Mouse (Mus musculus): ENCODE results near the gene Azin2. TPM values are rescaled to one million over a fixed set of nuclear protein-coding genes. Genes with fewer than 3 reads are reported as not detected.

Gene Azin2
- polyA plus RNA-seq, 1 experiment from 2014 or later, result 14.9 TPM

GRCm38 (mm10) chr4:128917119-128917518, 45.1 kb downstream of the Azin2 start:
- no peak overlapping the region for H3K9ac ChIP-seq (ENCODE audit: low read length)
- no peak for DNase-seq (ENCODE audit: low spot score)
- H3K27me3 ChIP-seq (ENCODE audit: control insufficient read depth, insufficient read depth, low read length), result no peaks in the 10 kb centered on the region
- H3K4me1 ChIP-seq (ENCODE audit: control insufficient read depth, insufficient read depth, low read length), result no peaks in the 10 kb centered on the region
- 69% methylated on average over 3 of the region's 3 CpGs for WGBS
- no peak overlapping the region for H3K4me3 ChIP-seq (ENCODE audit: low read depth, low read length)
- H3K36me3 ChIP-seq (ENCODE audit: control insufficient read depth, insufficient read depth, low read length), result no peaks in the 10 kb centered on the region
- H3K9me3 ChIP-seq (ENCODE audit: control insufficient read depth, low read length), result no peaks in the 10 kb centered on the region
- ATAC-seq (ENCODE audit: insufficient number of reproducible peaks, low FRiP score, low TSS enrichment, low read depth), result no peak
- no peak overlapping the region for H3K27ac ChIP-seq (replicated peaks; ENCODE audit: low read depth, low read length)
- H3K4me2 ChIP-seq (ENCODE audit: low read depth, severe bottlenecking), result no peak overlapping the region

GRCm38 (mm10) chr4:128913794-128914193, 48.4 kb downstream of the Azin2 start:
- Histone ChIP-seq H3K9ac (ENCODE audit: low read length) (no peak overlapping the region), H3K27ac (replicated peaks; ENCODE audit: low read depth, low read length) (no peak overlapping the region), H3K4me3 (ENCODE audit: low read depth, low read length) (no peak overlapping the region), H3K27me3 (ENCODE audit: control insufficient read depth, insufficient read depth, low read length) (no peaks in the 10 kb centered on the region), H3K4me2 (ENCODE audit: low read depth, severe bottlenecking) (no peak overlapping the region), H3K9me3 (ENCODE audit: control insufficient read depth, low read length) (no peaks in the 10 kb centered on the region), H3K4me1 (ENCODE audit: control insufficient read depth, insufficient read depth, low read length) (no peaks in the 10 kb centered on the region), H3K36me3 (ENCODE audit: control insufficient read depth, insufficient read depth, low read length) (peaks cover 2% of the 10 kb centered on the region; the same call in 1 of the 2 replicates)
- 18% methylated on average over 4 of the region's 4 CpGs for WGBS
- DNase-seq (ENCODE audit: low spot score) (peak; percentile 79), ATAC-seq (ENCODE audit: insufficient number of reproducible peaks, low FRiP score, low TSS enrichment, low read depth) (no peak)

DNA sequence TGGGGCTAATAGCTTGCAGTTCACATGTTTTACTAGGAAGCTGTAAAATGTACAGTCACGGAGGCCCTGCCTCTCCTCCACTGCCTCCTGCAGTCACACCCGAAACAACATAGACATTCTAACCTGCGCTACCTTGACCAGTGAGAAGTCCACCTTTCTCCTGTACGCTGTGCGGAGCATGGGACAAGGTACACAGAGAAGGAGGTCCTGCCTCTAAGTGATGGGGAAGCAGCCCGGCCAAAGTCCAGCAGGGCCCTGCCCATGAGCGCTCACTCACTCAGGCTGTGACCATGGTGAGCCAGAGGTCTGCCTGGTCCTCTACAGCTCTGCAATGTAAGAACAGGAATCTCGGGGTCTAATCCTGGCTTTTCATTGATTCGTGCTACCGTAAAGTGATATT, 50.2 kb downstream of the Azin2 start:
- DNase-seq (ENCODE audit: low spot score), result no peak
- H3K27me3 ChIP-seq (ENCODE audit: control insufficient read depth, insufficient read depth, low read length), result no peaks in the 10 kb centered on the region
- H3K36me3 ChIP-seq (ENCODE audit: control insufficient read depth, insufficient read depth, low read length), result peaks cover 2% of the 10 kb centered on the region; the same call in 1 of the 2 replicates
- no peak overlapping the region for H3K9ac ChIP-seq (ENCODE audit: low read length)
- WGBS, result 84% methylated on average over 10 of the region's 10 CpGs
- peaks cover 2% of the 10 kb centered on the region; the same call in 1 of the 2 replicates for H3K4me1 ChIP-seq (ENCODE audit: control insufficient read depth, insufficient read depth, low read length)
- H3K4me2 ChIP-seq (ENCODE audit: low read depth, severe bottlenecking), result no peak overlapping the region
- no peaks in the 10 kb centered on the region for H3K9me3 ChIP-seq (ENCODE audit: control insufficient read depth, low read length)
- ATAC-seq (ENCODE audit: insufficient number of reproducible peaks, low FRiP score, low TSS enrichment, low read depth), result no peak
- no peak overlapping the region for H3K27ac ChIP-seq (replicated peaks; ENCODE audit: low read depth, low read length)
- no peak overlapping the region for H3K4me3 ChIP-seq (ENCODE audit: low read depth, low read length)

- peaks cover 2% of the 10 kb centered on the region; the same call in 1 of the 2 replicates for H3K36me3 ChIP-seq (ENCODE audit: control insufficient read depth, insufficient read depth, low read length)
- H3K9me3 ChIP-seq (ENCODE audit: control insufficient read depth, low read length), result no peaks in the 10 kb centered on the region
- no peak overlapping the region for H3K4me3 ChIP-seq (ENCODE audit: low read depth, low read length)
- no peak overlapping the region for H3K4me2 ChIP-seq (ENCODE audit: low read depth, severe bottlenecking)
- H3K9ac ChIP-seq (ENCODE audit: low read length), result no peak overlapping the region
- ATAC-seq (ENCODE audit: insufficient number of reproducible peaks, low FRiP score, low TSS enrichment, low read depth) (no peak), DNase-seq (ENCODE audit: low spot score) (no peak)
- WGBS, result 85% methylated on average over 8 of the region's 8 CpGs
- H3K27me3 ChIP-seq (ENCODE audit: control insufficient read depth, insufficient read depth, low read length), result no peaks in the 10 kb centered on the region
- peaks cover 15% of the 10 kb centered on the region for H3K4me1 ChIP-seq (ENCODE audit: control insufficient read depth, insufficient read depth, low read length)
- no peak overlapping the region for H3K27ac ChIP-seq (replicated peaks; ENCODE audit: low read depth, low read length)
Measured at GRCm38 (mm10) chr4:128910276-128911063, 51.8 kb downstream of the Azin2 start.

GRCm38 (mm10) chr4:128909378-128909831, 52.8 kb downstream of the Azin2 start:
- Histone ChIP-seq H3K9me3 (ENCODE audit: control insufficient read depth, low read length) (no peaks in the 10 kb centered on the region), H3K36me3 (ENCODE audit: control insufficient read depth, insufficient read depth, low read length) (peaks cover 2% of the 10 kb centered on the region; the same call in 1 of the 2 replicates), H3K4me1 (ENCODE audit: control insufficient read depth, insufficient read depth, low read length) (peaks cover 26% of the 10 kb centered on the region), H3K4me2 (ENCODE audit: low read depth, severe bottlenecking) (no peak overlapping the region), H3K27me3 (ENCODE audit: control insufficient read depth, insufficient read depth, low read length) (no peaks in the 10 kb centered on the region), H3K4me3 (ENCODE audit: low read depth, low read length) (no peak overlapping the region), H3K9ac (ENCODE audit: low read length) (no peak overlapping the region), H3K27ac (replicated peaks; ENCODE audit: low read depth, low read length) (no peak overlapping the region)
- no peak for DNase-seq (ENCODE audit: low spot score)
- 90% methylated on average over 14 of the region's 14 CpGs for WGBS
- ATAC-seq (ENCODE audit: insufficient number of reproducible peaks, low FRiP score, low TSS enrichment, low read depth), result no peak

DNA sequence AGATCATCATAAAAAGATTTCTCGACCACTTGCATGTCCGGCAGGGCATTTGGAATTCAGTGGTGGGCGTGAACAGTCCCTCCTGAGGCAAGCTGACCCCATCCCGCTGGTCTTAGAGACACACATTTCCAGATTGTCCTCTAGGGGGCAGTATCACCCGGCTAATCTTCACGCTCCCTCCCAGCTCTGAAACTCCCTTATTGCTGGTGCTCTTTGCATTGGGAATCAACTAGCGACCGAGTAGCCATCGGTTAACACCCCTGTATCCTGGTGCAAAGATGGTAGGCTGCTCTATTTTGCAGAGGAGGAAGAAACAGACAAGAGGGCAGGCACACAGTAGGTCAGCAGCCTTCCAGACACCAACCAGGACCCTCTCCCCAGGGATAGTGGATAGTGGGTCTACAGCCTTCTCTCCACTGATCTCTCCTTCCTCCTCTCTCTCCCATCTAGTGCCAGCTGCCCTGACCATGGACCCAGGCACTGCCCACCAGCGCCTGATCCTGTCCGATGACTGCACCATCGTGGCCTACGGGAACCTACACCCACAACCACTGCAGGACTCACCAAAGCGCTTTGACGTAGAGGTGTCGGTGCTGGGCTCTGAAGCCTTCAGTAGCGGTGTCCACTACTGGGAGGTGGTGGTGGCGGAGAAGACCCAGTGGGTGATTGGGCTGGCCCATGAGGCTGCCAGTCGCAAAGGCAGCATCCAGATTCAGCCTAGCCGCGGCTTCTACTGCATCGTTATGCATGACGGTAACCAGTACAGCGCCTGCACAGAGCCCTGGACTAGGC, 53.5 kb downstream of the Azin2 start:
- 61% methylated on average over 24 of the region's 24 CpGs for WGBS
- peak; percentile 73 for DNase-seq (ENCODE audit: low spot score)
- no peaks in the 10 kb centered on the region for H3K27me3 ChIP-seq (ENCODE audit: control insufficient read depth, insufficient read depth, low read length)
- H3K9me3 ChIP-seq (ENCODE audit: control insufficient read depth, low read length), result no peaks in the 10 kb centered on the region
- H3K9ac ChIP-seq (ENCODE audit: low read length), result no peak overlapping the region
- no peak overlapping the region for H3K27ac ChIP-seq (replicated peaks; ENCODE audit: low read depth, low read length)
- peaks cover 2% of the 10 kb centered on the region; the same call in 1 of the 2 replicates for H3K36me3 ChIP-seq (ENCODE audit: control insufficient read depth, insufficient read depth, low read length)
- ATAC-seq (ENCODE audit: insufficient number of reproducible peaks, low FRiP score, low TSS enrichment, low read depth), result no peak
- no peak overlapping the region for H3K4me3 ChIP-seq (ENCODE audit: low read depth, low read length)
- no peak overlapping the region for H3K4me2 ChIP-seq (ENCODE audit: low read depth, severe bottlenecking)
- peaks cover 32% of the 10 kb centered on the region for H3K4me1 ChIP-seq (ENCODE audit: control insufficient read depth, insufficient read depth, low read length)

- Histone ChIP-seq H3K4me1 (ENCODE audit: control insufficient read depth, insufficient read depth, low read length) (peaks cover 37% of the 10 kb centered on the region), H3K27me3 (ENCODE audit: control insufficient read depth, insufficient read depth, low read length) (no peaks in the 10 kb centered on the region), H3K9ac (ENCODE audit: low read length) (no peak overlapping the region), H3K27ac (replicated peaks; ENCODE audit: low read depth, low read length) (peak overlapping the region; percentile 70; the same call in 1 of the 2 replicates), H3K4me3 (ENCODE audit: low read depth, low read length) (no peak overlapping the region), H3K4me2 (ENCODE audit: low read depth, severe bottlenecking) (no peak overlapping the region), H3K36me3 (ENCODE audit: control insufficient read depth, insufficient read depth, low read length) (peaks cover 2% of the 10 kb centered on the region; the same call in 1 of the 2 replicates), H3K9me3 (ENCODE audit: control insufficient read depth, low read length) (no peaks in the 10 kb centered on the region)
- WGBS, result 72% methylated on average over 12 of the region's 12 CpGs
- DNase-seq (ENCODE audit: low spot score), result peak; percentile 25
- ATAC-seq (ENCODE audit: insufficient number of reproducible peaks, low FRiP score, low TSS enrichment, low read depth), result no peak
Measured at GRCm38 (mm10) chr4:128907238-128907968, 54.8 kb downstream of the Azin2 start.

DNA sequence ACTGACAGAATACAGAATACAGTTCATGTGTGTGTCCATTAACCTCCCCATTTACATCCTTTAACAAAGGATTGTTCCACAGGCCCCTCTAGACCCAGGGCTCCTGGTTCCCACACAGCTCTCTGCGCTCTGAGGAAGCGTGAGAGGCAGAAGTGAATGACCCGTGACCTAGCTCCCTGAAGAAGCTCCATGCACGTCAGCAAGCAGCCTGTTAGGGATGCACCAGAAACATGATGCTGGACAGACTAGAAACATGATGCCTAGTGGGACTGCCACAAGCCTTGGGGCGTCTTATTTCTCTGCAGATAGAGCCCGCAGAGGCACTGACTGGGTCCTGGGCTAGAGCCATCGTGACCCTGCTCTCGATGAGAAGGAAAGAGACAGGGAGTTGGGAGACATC, 55.5 kb downstream of the Azin2 start:
- no peak overlapping the region for H3K9ac ChIP-seq (ENCODE audit: low read length)
- DNase-seq (ENCODE audit: low spot score) (peak; percentile 32), ATAC-seq (ENCODE audit: insufficient number of reproducible peaks, low FRiP score, low TSS enrichment, low read depth) (no peak)

More for the DNA sequence above, 55.5 kb downstream of the Azin2 start:
- Histone ChIP-seq H3K4me3 (ENCODE audit: low read depth, low read length) (no peak overlapping the region), H3K4me2 (ENCODE audit: low read depth, severe bottlenecking) (no peak overlapping the region), H3K9me3 (ENCODE audit: control insufficient read depth, low read length) (no peaks in the 10 kb centered on the region), H3K36me3 (ENCODE audit: control insufficient read depth, insufficient read depth, low read length) (peaks cover 2% of the 10 kb centered on the region; the same call in 1 of the 2 replicates), H3K27ac (replicated peaks; ENCODE audit: low read depth, low read length) (peak overlapping the region; percentile 70; the same call in 1 of the 2 replicates), H3K27me3 (ENCODE audit: control insufficient read depth, insufficient read depth, low read length) (no peaks in the 10 kb centered on the region), H3K4me1 (ENCODE audit: control insufficient read depth, insufficient read depth, low read length) (peaks cover 37% of the 10 kb centered on the region)
- 31% methylated on average over 8 of the region's 8 CpGs for WGBS

Measured in limb, embryonic 11.5 days (tissue).